Mouse (Mus musculus): ENCODE data around the gene H2afy. TPM values are rescaled to one million over a fixed set of nuclear protein-coding genes. Genes with fewer than 3 reads are reported as not detected.

Gene H2afy
- total RNA-seq, 2 experiments from 2014 or later, result 122 to 128 TPM

- peak; percentile 65 to 71 for DNase-seq (ENCODE audit: low spot score in 2 of 2)
Measured at GRCm38 (mm10) chr13:56151404-56152226, 15.5 kb upstream of the H2afy start.

DNA sequence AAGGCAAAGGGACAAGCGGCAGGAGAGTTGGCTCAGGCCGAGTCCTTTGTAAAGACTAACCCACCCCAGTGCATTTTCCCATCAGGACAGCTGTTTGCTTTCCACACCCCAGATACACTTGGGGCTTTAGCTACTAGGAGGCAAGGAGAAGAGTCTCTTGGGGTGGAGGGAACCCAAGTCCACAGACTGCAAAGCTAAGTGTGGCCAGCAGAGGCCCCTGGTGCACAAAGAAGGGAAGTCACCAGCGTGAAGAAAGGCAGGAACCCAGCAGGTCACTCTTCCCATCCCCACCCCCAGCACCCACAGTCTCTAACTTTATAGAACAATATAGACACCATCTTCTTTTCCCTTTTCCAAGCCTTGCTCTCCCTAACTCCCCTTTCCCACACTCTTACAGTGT, 9.4 kb upstream of the H2afy start:
- DNase-seq (ENCODE audit: low spot score in 2 of 2), result peak in 1 of 2 experiments; percentile 38

DNA sequence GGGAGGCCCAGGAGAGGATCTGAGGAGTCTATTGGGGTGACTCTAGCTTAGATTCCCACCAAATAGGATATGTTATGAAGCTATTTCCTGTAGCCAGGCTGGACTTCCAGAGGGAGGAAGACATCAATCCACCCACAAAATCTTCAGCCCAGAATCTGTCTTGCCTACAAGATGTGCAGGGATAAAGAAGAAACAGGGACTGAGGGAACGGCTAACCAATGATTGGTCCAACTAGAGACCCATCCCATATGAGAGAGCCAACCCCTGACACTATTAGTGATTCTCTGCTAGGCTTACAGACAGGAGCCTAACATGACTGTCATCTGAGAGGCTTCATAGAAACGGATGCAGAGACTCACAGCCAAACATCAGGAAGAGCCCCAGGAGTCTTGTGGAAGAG, 7.9 kb upstream of the H2afy start:
- DNase-seq (ENCODE audit: low spot score in 2 of 2), result no peak

DNA sequence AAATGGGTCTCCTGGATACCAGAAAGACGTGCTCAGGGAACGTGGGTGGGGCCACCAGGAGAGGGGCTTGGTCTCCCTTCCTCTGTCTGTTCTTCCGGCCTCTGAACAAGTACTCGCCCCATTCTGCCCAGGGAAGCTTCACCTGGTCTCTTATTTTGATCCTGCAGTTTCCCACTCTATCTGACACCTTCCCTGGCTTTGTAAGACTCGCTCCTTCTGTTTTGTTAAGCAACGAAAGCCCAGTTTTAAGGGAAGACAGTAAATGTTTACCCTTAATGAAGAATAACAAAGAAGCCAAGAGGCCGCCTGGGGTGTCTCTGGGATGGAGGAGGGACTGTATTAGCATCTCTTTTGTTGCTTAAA, 7.0 kb upstream of the H2afy start:
- DNase-seq (ENCODE audit: low spot score in 2 of 2), result no peak

DNA sequence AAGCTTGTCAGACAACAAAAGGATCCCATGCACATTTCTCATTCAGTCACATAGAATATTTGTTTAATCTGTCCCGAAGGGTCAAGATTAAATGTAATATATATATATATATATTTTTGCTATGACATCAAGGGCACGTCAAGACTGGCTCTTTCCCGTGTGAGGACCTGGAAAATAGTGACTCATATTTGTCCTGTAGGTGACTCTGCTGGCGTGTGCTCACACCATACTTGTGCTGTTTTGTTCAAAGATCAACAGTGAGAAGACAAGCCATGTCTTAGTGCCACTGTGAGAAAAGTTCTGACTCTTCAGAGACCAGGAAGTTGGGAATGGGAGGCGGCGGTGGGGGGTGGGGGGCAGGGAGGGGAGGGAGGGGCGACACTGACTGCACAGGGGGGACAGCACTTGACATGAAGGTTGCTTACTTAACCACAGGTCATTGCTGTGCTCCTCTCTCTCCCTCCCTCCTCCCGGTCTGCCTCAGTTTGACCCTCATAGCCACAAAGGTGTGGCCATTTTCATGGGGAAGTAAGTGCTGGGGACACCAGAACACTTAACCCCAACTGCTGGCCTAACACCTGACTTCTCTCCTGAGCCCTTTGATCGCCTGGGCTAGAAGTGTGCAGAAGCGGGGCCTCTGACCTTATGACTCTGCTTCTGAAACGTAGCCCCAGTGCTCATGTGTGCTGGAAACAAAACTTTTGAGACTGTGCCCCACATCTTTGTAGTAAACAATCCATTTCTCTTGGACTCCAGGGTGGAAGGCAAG, 6.4 kb upstream of the H2afy start:
- no peak for DNase-seq (ENCODE audit: low spot score in 2 of 2)

DNA sequence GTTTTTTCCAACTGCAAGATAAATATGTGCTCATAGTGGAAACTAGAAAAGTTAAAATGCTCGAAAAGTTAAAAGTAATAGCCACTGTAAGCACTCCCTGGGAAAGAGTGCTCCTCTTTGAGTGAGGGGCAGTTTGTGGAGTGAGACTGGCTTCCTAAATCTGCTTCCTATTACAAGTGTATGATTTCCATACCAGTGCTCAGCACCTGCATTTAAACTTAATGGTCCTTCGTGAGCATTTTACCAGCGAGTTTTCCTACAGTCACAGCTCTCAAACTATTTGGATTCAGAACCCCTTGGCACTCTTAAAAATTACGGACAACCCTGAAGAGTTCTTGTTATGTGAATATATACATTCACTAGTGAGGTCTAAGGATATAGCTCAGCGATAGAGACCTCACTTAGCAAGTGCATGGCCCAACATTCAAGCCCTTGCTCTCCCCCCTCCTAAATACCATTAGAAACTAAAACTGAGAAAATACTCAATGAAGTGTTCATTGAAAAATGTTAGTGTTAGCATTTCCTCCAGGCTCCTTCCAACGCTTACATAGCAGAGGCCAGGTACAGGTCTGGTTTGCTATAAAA, 3.1 kb upstream of the H2afy start:
- DNase-seq (ENCODE audit: low spot score in 2 of 2), result no peak

- peak; percentile 83 to 91 for DNase-seq (ENCODE audit: low spot score in 2 of 2)
Measured at GRCm38 (mm10) chr13:56135231-56136052, 719 bp downstream of the H2afy start.

- peak in 1 of 2 experiments; percentile 37 for DNase-seq (ENCODE audit: low spot score in 2 of 2)
Measured at GRCm38 (mm10) chr13:56134631-56135181, 1.5 kb downstream of the H2afy start.

DNA sequence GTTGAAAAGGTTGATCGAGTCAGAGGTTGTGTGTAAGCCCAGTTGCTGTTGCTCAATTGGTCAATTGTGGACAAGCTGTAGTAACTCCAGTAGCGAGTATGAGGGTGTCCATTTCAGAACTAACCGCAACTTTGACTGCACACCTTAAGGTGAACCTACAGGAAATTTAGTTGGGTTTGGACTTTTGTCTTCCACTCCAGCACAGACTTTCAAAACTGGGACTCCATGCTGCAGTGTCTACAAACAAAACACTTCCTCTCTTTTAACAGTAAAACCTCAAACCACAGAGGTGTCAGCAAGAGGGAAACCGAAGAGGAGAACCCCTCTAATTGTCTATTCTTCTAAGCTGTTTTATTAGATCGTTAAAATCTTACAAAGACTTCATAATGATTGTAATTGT, 2.1 kb downstream of the H2afy start:
- DNase-seq (ENCODE audit: low spot score in 2 of 2), result no peak

DNA sequence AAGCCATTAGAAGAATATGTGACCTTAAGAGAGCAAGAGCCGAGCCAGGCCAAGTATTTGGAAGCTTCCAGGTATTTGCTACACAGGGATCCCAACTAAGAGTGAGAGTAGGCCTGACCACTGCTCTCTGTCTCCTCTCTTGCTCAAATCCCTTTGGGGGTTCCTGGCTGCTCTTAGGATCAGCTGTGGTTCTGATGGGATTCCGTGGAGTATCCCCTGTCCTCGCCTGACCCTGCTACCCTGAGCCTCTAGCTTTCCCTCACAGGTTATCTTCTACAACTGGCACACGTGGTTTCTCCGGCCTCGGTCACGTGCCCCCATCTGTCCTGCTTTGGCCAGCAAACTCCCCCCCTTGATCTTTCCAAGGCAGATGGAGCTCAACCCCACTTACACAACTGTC, 3.2 kb downstream of the H2afy start:
- no peak for DNase-seq (ENCODE audit: low spot score in 2 of 2)

GRCm38 (mm10) chr13:56132326-56132936, 3.7 kb downstream of the H2afy start:
- DNase-seq (ENCODE audit: low spot score in 2 of 2), result no peak

DNA sequence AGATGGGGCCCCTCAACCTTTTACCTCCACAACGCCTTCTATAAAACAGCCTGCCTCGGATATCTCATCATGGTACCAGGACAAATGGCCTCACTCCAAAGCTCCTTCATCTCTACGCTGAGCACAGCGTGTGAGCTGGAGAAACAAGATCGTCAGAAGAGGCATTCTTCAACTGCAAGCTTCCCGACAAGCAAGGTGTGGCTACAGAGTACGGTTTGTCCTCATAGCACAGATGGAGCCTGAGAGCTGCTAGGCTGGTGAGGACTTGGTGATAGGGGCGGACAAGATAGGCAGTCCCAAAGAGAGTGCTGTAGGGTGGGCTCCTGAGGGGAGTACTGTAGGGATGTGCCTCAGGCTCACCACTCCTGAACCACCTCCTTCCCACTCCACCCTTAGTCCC, 5.6 kb downstream of the H2afy start:
- no peak for DNase-seq (ENCODE audit: low spot score in 2 of 2)

GRCm38 (mm10) chr13:56129578-56129977, 6.6 kb downstream of the H2afy start:
- no peak for DNase-seq (ENCODE audit: low spot score in 2 of 2)

DNA sequence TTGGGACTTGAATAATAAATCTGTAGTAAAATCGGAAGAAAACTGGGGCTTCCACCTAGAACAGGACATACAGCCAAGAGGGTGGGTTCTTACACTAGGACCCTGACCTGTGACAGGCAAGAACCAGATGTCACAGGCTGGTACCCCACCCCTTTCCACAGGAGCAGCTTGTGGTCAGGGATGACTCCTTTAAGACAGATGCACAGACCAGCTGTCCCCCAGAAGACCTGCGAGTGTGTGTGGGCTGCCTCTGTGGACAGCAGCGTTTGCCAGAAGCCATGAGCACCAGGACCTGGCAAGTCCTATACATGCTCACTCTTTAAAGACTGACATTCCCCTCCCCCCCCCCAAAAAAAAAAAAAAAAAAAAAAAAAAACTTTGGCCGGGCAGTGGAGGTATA, 7.1 kb downstream of the H2afy start:
- DNase-seq (ENCODE audit: low spot score in 2 of 2), result no peak

DNA sequence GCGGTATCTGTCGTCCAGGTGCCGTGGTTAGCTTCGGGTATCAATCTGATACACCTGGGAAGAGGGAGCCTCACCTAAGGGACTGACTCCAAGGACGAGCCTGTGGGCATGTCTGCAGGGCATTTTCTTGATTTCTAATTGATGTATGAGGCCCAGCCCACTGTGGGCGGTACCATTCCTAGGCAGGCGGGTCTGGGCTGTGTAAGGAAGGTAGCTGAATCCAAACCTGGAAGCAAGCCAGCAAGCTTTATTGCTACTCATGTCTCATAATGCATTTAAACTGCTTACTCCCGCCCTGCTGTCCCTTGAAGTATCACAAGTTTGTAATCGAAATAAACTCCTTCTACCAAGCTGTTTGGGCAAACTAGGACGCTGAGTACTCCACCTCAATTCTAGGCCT, 10.5 kb downstream of the H2afy start:
- no peak for DNase-seq (ENCODE audit: low spot score in 2 of 2)

GRCm38 (mm10) chr13:56123075-56123474, 13.1 kb downstream of the H2afy start:
- no peak for DNase-seq (ENCODE audit: low spot score in 2 of 2)

DNA sequence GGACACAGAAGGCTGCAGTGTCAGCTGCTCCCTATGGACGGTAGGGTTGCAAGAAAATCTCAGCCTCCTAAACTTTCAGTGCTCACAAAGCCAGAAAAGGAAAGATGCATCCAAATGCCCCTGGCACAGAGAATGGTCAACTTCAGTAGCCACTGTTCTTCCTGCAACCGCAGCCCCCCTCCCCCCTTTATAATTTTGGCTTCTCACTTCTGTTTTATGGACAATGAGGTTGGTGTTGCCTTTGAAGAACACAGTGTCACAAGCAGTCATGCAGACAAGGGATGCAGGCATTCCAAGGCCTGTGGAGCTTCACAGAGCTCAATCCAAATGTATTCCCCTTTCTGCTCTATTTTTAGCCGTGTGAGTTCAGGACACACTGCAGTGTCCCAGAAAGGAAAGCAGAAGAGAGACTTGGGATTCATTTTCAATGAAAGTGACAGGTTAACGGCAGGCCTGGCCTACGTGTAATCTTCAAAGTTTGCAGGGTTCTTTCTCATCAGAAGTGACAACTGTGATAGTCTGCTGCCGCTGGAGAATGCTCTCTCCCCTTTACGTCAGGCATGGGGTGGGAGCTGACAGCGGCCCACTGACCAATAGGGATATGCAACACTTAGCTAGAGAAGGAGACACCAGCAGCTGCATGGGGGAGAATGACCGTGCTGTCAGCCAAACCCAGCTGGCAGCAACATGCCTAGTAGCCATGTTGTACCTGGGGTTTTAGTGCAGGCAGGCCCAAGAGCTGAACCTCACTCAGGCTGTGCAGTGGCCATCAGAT, 18.0 kb downstream of the H2afy start:
- DNase-seq (ENCODE audit: low spot score in 2 of 2), result no peak

DNA sequence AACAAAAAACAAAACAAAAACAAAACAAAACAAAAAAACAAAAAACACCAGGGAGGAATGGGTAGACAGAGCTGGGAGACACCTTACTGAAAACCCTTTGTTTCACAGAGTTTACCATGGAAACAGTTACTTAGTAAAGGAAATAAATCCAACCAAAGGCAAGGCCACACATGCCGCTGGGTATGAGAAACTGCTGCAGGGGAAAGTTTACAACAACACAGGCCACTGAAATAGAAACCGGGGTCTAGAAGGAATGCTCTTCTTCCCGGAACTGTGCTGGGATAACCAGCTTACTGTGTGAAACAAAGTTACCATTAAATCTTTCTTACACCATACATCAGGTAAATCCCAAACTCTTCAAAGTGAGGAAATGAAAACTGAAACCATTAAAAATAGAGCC, 20.3 kb downstream of the H2afy start:
- no peak for DNase-seq (ENCODE audit: low spot score in 2 of 2)

DNA sequence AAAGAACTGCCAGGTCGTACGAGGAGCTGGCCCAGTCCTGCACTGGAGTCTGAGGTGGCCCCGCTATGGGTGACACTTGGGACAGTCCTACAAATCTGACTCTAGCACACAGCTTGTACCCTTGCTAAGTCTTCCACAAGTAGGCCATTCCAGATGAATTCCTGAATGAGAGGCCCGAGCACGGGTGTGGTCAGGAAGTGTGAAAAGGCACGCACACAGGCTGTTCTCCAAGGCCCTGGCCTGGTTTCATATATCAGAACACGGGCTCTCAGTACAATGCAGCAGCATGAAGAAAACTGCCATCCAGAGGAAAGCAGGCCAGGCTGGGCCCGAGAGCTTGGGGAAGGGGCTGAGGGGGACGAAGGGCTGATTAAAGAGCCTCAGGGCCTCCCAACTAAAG, 20.8 kb downstream of the H2afy start:
- no peak for DNase-seq (ENCODE audit: low spot score in 2 of 2)

Measured in layer of hippocampus, postnatal 10 days (tissue).